Mouse (Mus musculus): ENCODE results near the gene Tfap2c. TPM values are rescaled to one million over a fixed set of nuclear protein-coding genes. Genes with fewer than 3 reads are reported as not detected.

Tfap2c gene
- 2.9 and 3.1 TPM in 2 replicates for polyA plus RNA-seq (2016; fragmentation: Nextera tagmentation; extraction: Ambion mirVana)

DNA sequence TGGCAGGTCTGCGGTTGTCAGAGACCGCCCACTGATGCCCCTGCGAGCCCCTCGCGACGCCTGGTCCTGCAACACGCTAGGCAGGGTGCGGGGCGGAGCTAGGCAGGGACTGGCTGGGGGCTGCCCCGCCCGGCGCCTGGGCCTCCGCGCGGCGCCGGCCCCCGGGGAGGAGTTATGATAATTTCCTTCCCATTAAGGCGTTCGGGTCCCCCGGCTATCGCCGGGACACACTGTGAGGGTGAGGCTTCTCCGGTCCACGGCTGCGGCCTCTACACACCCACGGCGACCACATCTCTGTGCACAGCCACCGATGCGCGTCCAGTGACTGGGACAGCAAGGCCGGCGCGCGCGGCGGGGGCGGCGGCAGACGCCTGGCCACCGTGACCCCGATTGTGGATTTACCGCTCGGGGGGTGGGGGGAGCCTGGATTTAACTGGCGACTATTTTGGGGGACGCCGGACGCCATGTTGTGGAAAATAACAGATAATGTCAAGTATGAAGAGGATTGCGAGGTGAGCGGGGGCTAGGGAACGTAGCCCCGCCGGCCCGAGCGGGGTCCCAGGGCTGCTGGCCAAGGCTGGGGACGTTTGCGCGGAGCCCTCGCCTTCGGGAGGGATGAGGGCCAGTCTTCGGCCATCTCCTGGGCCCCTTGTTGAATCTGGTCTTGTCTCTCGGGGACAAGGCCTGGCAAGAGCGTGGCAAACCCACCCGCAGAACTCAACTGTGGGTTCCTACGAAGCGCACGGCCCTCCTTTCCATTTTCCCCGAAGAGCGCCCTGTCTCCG lies at the start of gene Tfap2c:
Gene Tfap2c, plus strand, starts transcription at position 223 of the 785 bp plus-strand sequence.
- no peaks in the 10 kb centered on the region for H3K9me3 ChIP-seq
- peak within 1 kb of the TSS; percentile 56 for H3K4me2 ChIP-seq (replicated peaks)
- H3K27ac ChIP-seq (replicated peaks), result no peak within 1 kb of the TSS
- peak within 1 kb of the TSS; percentile 36 for H3K4me3 ChIP-seq
- ATAC-seq (ENCODE audit: low FRiP score, low read depth), result peak; percentile 64
- no peaks in the 10 kb centered on the region for H3K36me3 ChIP-seq
- H3K4me1 ChIP-seq, result peaks cover 53% of the 10 kb centered on the region
- H3K27me3 ChIP-seq, result peaks cover 100% of the 10 kb centered on the region
- 1% methylated on average over 69 of the region's 70 CpGs for WGBS
- 0 out of 2 replicates have a peak within 1 kb of the TSS, but pooled peaks have one; percentile 15 for H3K9ac ChIP-seq (replicated peaks)

DNA sequence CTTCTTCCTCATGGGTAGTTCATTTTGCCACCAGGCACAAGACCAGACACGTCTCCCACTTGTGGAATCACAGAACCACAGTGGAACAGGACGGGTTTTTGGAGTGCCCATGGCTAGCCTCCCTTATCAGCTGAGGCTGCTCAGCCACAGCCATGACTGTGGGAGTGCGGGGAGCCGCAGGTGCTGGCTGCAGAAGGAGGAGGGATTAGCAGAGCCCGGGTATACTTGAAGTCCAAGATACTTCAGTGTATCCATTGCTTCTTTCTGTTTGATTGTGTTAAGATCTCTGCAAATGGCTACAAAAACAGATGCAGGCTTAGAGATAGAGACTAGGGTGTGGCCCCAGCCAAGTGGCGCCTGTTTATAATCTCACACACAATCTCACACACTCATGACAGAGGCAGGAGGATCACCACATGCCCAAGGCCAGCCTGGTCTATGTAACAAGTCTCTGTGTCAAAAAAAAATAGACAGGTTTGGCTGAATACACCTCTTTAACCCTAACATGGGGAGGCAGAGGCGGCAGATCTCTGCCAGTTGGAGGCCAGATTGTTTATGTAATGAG lies 48.6 kb upstream of the Tfap2c start:
- H3K4me2 ChIP-seq (replicated peaks), result no peak overlapping the region
- no peak overlapping the region for H3K9ac ChIP-seq (replicated peaks)
- no peak overlapping the region for H3K4me3 ChIP-seq
- H3K36me3 ChIP-seq, result no peaks in the 10 kb centered on the region
- WGBS, result 57% methylated on average over 7 of the region's 7 CpGs
- H3K9me3 ChIP-seq, result no peaks in the 10 kb centered on the region
- no peaks in the 10 kb centered on the region for H3K4me1 ChIP-seq
- H3K27me3 ChIP-seq, result no peaks in the 10 kb centered on the region
- ATAC-seq (ENCODE audit: low FRiP score, low read depth), result no peak
- no peak overlapping the region for H3K27ac ChIP-seq (replicated peaks)

DNA sequence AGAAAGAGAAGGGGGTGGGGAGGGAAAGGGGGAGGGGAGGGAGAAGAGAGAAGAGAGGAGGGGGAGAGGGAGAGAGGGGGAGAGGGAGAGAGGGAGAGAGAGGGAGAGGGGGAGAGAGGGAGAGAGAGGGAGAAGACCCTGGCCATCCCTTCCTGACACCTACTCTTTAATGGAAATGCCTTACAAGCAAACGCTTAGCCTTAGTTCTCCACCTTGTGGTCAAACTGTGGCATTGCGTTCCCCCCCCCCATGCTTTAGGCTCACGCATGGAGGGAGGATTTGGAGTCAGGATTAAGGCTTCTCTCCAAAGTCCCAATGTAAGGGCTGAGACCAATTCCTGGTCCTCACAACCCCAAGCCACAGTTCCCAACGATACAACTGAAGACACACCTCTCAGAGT lies 48.1 kb upstream of the Tfap2c start:
- peak; percentile 54; the same call in 1 of the 2 replicates for ATAC-seq (ENCODE audit: low FRiP score, low read depth)
- no peaks in the 10 kb centered on the region for H3K9me3 ChIP-seq
- H3K4me1 ChIP-seq, result no peaks in the 10 kb centered on the region
- H3K4me2 ChIP-seq (replicated peaks), result no peak overlapping the region
- H3K36me3 ChIP-seq, result no peaks in the 10 kb centered on the region
- 0% methylated on average over 4 of the region's 4 CpGs for WGBS
- no peak overlapping the region for H3K4me3 ChIP-seq
- H3K27me3 ChIP-seq, result no peaks in the 10 kb centered on the region
- no peak overlapping the region for H3K9ac ChIP-seq (replicated peaks)
- no peak overlapping the region for H3K27ac ChIP-seq (replicated peaks)

DNA sequence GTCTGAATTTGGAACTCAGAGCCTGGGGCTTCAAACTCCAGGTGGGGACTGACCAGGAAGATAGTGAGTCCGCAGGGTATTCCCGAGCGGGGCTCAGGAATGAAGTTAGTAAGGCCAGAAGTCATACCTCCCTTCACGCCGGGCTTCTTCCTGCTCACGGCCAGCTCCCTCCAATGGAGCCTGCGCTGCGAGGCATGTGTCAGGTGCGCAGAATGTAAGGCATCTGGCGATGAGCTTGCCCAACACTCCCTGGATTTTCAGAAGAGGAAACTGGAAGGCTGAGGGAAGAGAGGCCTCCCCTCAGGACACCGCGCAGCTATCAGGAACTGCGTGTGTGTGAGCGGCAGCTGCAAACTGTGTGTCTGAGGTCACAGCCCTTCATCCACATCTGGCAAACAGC lies 47.2 kb upstream of the Tfap2c start:
- ATAC-seq (ENCODE audit: low FRiP score, low read depth), result no peak
- 79% methylated on average over 14 of the region's 14 CpGs for WGBS
- Histone ChIP-seq H3K27me3 (no peaks in the 10 kb centered on the region), H3K4me1 (no peaks in the 10 kb centered on the region), H3K4me2 (replicated peaks) (no peak overlapping the region), H3K9me3 (no peaks in the 10 kb centered on the region), H3K27ac (replicated peaks) (no peak overlapping the region), H3K9ac (replicated peaks) (no peak overlapping the region), H3K36me3 (no peaks in the 10 kb centered on the region), H3K4me3 (no peak overlapping the region)

DNA sequence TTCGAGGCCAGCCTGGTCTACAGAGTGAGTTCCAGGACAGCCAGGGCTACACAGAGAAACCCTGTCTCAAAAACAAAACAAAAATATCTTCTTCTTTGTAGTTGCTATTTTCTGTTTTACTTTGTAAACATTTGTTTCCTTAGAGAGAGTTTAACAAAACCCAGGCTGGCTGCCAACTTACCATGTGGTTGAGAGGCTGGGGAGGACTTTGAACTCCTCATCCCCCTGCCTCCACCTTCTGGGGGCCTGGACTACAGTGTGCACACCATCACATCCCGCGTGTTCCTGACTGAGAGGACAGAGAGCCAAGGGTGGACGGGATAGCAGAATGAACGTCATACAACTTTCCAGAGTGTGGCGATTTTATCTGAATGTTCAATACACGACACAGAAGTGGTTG lies 43.3 kb upstream of the Tfap2c start:
- Histone ChIP-seq H3K36me3 (no peaks in the 10 kb centered on the region), H3K27ac (replicated peaks) (no peak overlapping the region), H3K9ac (replicated peaks) (no peak overlapping the region), H3K9me3 (no peaks in the 10 kb centered on the region), H3K4me1 (no peaks in the 10 kb centered on the region), H3K27me3 (no peaks in the 10 kb centered on the region), H3K4me3 (no peak overlapping the region), H3K4me2 (replicated peaks) (no peak overlapping the region)
- 91% methylated on average over 7 of the region's 7 CpGs for WGBS
- no peak for ATAC-seq (ENCODE audit: low FRiP score, low read depth)

DNA sequence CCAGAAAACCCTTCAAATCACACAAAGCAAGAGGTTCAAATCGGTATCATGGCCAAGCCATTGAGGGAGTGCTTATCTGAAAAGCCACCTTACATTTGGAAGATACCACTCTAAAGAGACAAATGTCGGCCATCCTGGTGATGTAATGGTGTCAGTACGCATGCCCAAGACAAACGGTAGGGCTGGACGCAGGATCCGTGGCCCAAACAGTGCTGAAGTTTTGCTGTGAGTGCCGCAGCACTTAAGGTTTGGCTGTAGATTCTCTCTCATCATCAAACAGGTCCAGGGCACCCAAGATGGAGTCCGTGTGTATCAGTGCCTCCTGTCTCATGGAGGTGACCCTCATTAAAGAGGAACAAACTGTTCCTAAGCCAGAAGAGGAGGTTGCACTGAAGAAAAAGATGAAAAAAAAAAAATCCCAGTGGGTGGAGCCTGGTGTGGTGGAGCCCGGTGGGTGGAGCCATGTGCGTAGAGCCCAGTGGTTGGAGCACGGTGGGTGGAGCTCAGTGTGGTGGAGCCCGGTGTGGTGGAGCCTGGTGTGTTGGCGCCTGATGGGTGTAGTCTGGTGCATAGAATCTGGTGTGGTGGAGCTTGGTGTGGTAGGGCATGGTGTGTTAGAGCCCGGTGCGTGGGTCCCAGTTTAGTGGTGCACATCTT lies 39.2 kb upstream of the Tfap2c start:
- H3K36me3 ChIP-seq, result no peaks in the 10 kb centered on the region
- no peaks in the 10 kb centered on the region for H3K9me3 ChIP-seq
- ATAC-seq (ENCODE audit: low FRiP score, low read depth), result no peak
- H3K27me3 ChIP-seq, result 0 out of 2 replicates have a peak, but pooled peaks cover 13% of the 10 kb centered on the region
- H3K4me1 ChIP-seq, result no peaks in the 10 kb centered on the region
- no peak overlapping the region for H3K4me3 ChIP-seq
- H3K4me2 ChIP-seq (replicated peaks), result no peak overlapping the region
- H3K9ac ChIP-seq (replicated peaks), result no peak overlapping the region
- no peak overlapping the region for H3K27ac ChIP-seq (replicated peaks)
- 88% methylated on average over 15 of the region's 15 CpGs for WGBS

DNA sequence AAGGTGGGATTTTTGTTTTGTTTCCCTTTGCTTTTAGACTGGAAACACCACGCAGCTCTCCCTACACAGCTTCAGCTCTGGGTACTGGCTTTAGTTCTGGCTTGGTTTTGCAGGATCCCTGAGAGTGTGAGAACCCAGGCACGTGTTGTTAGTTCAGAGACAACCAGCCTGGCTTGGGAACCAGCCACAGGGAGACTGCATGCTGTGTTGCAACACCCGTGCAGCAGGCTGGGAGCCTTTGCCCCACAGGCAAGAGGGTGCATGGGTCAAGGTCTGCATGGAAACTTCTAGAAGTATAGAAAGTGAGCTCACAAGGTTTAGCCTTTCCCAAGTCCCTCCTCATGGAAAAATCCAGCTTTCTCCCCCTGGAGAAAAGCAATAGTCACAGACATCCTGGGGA lies 38.5 kb upstream of the Tfap2c start:
- no peak overlapping the region for H3K27ac ChIP-seq (replicated peaks)
- WGBS, result 72% methylated on average over 3 of the region's 3 CpGs
- H3K4me1 ChIP-seq, result no peaks in the 10 kb centered on the region
- H3K4me2 ChIP-seq (replicated peaks), result no peak overlapping the region
- no peak overlapping the region for H3K4me3 ChIP-seq
- no peak overlapping the region for H3K9ac ChIP-seq (replicated peaks)
- H3K9me3 ChIP-seq, result no peaks in the 10 kb centered on the region
- no peaks in the 10 kb centered on the region for H3K36me3 ChIP-seq
- no peak for ATAC-seq (ENCODE audit: low FRiP score, low read depth)
- H3K27me3 ChIP-seq, result 0 out of 2 replicates have a peak, but pooled peaks cover 17% of the 10 kb centered on the region

DNA sequence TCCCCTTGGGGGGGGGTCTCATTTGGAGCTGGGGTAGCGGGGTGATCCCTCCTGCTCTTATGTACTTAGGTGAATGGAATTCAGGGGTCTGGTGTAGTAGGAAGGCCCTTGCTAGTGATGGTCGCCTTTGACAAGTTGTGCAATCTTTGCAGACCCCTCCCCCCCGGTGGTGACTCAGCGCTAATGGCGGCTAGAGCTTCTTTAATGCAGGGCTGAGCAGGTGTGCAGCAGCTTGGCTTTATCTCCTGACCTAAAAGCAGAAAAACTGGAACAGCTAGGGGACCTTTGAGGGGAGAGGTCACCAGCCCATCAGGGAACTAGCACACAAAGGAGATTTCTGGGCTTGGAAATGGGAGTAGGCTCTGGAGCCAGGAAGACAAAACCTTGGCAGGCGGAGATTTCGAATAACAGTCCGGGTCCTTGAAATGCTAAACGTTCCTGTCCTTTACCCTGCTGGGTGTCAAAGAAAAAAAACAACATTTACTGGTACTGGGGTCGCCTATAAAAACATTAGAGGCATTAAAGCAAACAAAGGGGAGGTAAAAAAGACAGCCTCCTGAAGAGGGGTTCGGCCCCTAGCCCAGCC lies 32.9 kb upstream of the Tfap2c start:
- H3K4me3 ChIP-seq, result no peak overlapping the region
- H3K9ac ChIP-seq (replicated peaks), result no peak overlapping the region
- no peaks in the 10 kb centered on the region for H3K9me3 ChIP-seq
- 0 out of 2 replicates have a peak, but pooled peaks cover 2% of the 10 kb centered on the region for H3K4me1 ChIP-seq
- H3K36me3 ChIP-seq, result no peaks in the 10 kb centered on the region
- ATAC-seq (ENCODE audit: low FRiP score, low read depth), result no peak
- no peak overlapping the region for H3K27ac ChIP-seq (replicated peaks)
- peaks cover 21% of the 10 kb centered on the region; the same call in 1 of the 2 replicates for H3K27me3 ChIP-seq
- H3K4me2 ChIP-seq (replicated peaks), result no peak overlapping the region
- 27% methylated on average over 11 of the region's 11 CpGs for WGBS

DNA sequence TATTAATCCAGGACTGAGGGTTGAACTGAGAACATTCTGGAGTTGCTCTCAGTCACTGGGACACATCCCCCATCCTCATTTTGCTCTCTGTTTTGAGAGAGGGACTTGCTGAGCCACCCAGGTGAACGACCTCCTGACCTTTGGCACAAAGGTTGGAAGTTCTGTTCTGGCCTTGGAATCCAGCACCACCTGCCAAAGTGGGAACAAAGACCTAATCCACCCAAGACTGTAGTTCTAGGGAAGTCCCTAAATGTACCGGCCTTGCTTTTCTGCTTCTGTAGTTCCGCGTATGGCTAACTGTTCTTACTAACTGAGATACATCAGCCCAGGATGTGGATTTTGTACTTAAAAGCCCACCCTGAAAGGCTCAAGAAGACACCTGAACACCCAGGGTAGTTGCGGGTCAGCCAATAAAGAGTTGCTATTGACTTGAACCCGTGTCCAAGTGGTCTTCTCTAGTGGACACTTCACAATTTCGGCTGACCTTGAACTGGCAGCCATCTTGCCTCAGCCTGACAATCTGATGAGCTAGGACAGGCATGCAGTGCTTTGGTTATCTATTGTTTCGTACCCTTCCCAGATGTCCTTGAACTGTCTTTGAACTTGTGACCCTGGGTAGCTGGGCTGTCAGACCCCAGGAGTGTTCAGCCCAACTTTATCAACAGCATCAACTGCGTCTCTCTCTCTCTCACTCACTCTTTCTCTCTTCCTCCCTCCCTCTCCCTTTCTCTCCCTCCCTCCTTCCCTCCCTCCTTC lies 28.6 kb upstream of the Tfap2c start:
- Histone ChIP-seq H3K4me2 (replicated peaks) (no peak overlapping the region), H3K27me3 (peaks cover 7% of the 10 kb centered on the region; the same call in 1 of the 2 replicates), H3K4me1 (0 out of 2 replicates have a peak, but pooled peaks cover 2% of the 10 kb centered on the region), H3K36me3 (no peaks in the 10 kb centered on the region), H3K9me3 (no peaks in the 10 kb centered on the region), H3K4me3 (no peak overlapping the region), H3K27ac (replicated peaks) (no peak overlapping the region), H3K9ac (replicated peaks) (no peak overlapping the region)
- no peak for ATAC-seq (ENCODE audit: low FRiP score, low read depth)
- 88% methylated on average over 9 of the region's 9 CpGs for WGBS

DNA sequence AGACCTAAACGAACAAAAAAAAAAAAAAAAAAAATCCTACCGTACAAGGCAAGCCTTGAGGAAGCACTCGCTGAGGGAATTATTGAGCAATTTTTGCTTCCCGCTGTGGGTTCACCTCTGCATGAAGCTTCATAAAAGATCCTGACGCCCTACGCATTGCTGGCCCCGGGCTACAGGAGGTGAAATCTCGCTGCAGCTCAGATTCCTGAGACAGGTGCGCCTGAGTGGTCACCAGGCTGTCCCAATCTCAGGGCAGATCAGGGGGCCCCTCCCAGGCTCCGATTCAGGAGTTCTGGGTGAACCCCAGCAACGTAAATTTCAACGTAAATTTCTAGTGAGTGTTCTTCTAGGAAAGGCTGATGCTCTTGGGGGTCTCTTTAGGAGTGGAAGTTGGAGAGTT lies 26.9 kb upstream of the Tfap2c start:
- H3K9me3 ChIP-seq, result no peaks in the 10 kb centered on the region
- H3K9ac ChIP-seq (replicated peaks), result no peak overlapping the region
- H3K27ac ChIP-seq (replicated peaks), result no peak overlapping the region
- H3K27me3 ChIP-seq, result peaks cover 7% of the 10 kb centered on the region; the same call in 1 of the 2 replicates
- no peak overlapping the region for H3K4me2 ChIP-seq (replicated peaks)
- H3K36me3 ChIP-seq, result no peaks in the 10 kb centered on the region
- 90% methylated on average over 11 of the region's 12 CpGs for WGBS
- no peak overlapping the region for H3K4me3 ChIP-seq
- no peaks in the 10 kb centered on the region for H3K4me1 ChIP-seq
- ATAC-seq (ENCODE audit: low FRiP score, low read depth), result no peak

DNA sequence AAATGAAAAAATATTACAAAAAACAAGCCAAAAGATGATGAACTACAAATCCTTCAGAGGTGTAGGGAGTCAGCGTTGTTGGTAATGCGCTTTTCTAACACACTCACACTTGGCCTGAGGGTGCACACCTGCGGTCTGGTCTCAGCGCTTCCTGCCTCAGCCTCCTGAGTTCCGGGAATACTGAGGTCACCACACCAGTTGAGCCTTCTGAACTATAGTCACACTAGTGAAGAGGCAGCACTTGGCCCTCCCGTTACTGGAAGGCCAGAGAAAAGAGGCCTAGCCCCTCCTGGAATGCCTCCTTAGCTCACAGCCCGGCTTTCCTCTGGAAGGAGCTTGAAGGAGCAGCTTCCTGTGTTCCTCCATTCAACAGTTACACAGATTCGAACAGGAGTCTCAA lies 22.2 kb upstream of the Tfap2c start:
- Histone ChIP-seq H3K9me3 (no peaks in the 10 kb centered on the region), H3K9ac (replicated peaks) (no peak overlapping the region), H3K4me1 (no peaks in the 10 kb centered on the region), H3K27me3 (peaks cover 8% of the 10 kb centered on the region; the same call in 1 of the 2 replicates), H3K4me2 (replicated peaks) (no peak overlapping the region), H3K36me3 (no peaks in the 10 kb centered on the region), H3K27ac (replicated peaks) (no peak overlapping the region), H3K4me3 (no peak overlapping the region)
- no peak for ATAC-seq (ENCODE audit: low FRiP score, low read depth)
- WGBS, result 89% methylated on average over 8 of the region's 8 CpGs
